Mouse (Mus musculus) liver, embryonic 14.5 days (tissue): ENCODE data around the gene Rnf180. TPM values are rescaled to one million over a fixed set of nuclear protein-coding genes. Genes with fewer than 3 reads are reported as not detected.

Source experiments
- ATAC-seq: fragments of 200-750 bp; cut with Nextera tagmentation; 2 replicates; pipeline ENCODE4 v1.8.0; 2017; ENCODE audit warnings: moderate number of reproducible peaks, mild to moderate bottlenecking, moderate library complexity; ENCODE audit not compliant: insufficient read depth
- DNase-seq, 3 experiments: peaks; one replicate each; pipeline ENCODE4 v3.0.0-alpha.2; 2012 to 2013; ENCODE audit warnings: low read depth in 3 of 3, low spot score in 3 of 3
- H3K27ac ChIP-seq: fragments of 300-500 bp; sonication (generic); 2 replicates; pipeline ENCODE4 v1.5.1; 2014; ENCODE audit warnings: moderate library complexity, mild to moderate bottlenecking, control low read depth, inconsistent platforms
- H3K27me3 ChIP-seq: fragments of 300-500 bp; sonication (generic); 2 replicates; pipeline ENCODE4 v1.6.1; 2014; ENCODE audit warnings: mild to moderate bottlenecking, low read length, moderate library complexity; ENCODE audit not compliant: control insufficient read depth, insufficient read depth
- H3K36me3 ChIP-seq: fragments of 300-500 bp; sonication (generic); replicated peaks from 2 replicates; pipeline ENCODE4 v1.6.1; 2014; ENCODE audit warnings: low read depth; ENCODE audit not compliant: control insufficient read depth, insufficient read depth
- H3K4me1 ChIP-seq, 2 experiments: fragments of 200-500 bp in 1 of 2; fragments of 300-500 bp in 1 of 2; sonication (generic) in 1 of 2; replicated peaks; 2 replicates each; pipeline ENCODE4 v1.6.1; 2012 to 2014; ENCODE audit warnings: antibody characterized with exemption in 1 of 2, inconsistent platforms in 1 of 2, low read length in 1 of 2; ENCODE audit not compliant: control insufficient read depth in 2 of 2, insufficient read depth in 2 of 2
- H3K4me2 ChIP-seq: fragments of 300-500 bp; sonication (generic); 2 replicates; pipeline ENCODE4 v1.6.1; 2014; ENCODE audit warnings: low read depth, mild to moderate bottlenecking, control low read depth, moderate library complexity
- H3K4me3 ChIP-seq, 2 experiments: fragments of 200-500 bp in 1 of 2; fragments of 300-500 bp in 1 of 2; sonication (generic) in 1 of 2; 2 replicates each; pipeline ENCODE4 v1.5.1; 2012 to 2014; ENCODE audit warnings: low read depth in 2 of 2, low read length in 2 of 2, mild to moderate bottlenecking in 2 of 2, control low read depth in 1 of 2, inconsistent platforms in 1 of 2, moderate library complexity in 1 of 2; ENCODE audit not compliant: insufficient read depth in 1 of 2
- H3K9ac ChIP-seq: fragments of 300-500 bp; sonication (generic); replicated peaks from 2 replicates; pipeline ENCODE4 v1.6.1; 2014; ENCODE audit warnings: mild to moderate bottlenecking, control low read depth, moderate library complexity
- H3K9me3 ChIP-seq: fragments of 300-500 bp; sonication (generic); 2 replicates; pipeline ENCODE4 v1.6.1; 2016; ENCODE audit warnings: low read length, mixed read lengths; ENCODE audit not compliant: control insufficient read depth
- CTCF ChIP-seq: IDR thresholded peaks from 2 replicates; pipeline ENCODE4 v1.5.1; 2016; ENCODE audit warnings: antibody characterized with exemption, low read depth, control low read depth
- EP300 ChIP-seq: IDR thresholded peaks from 2 replicates; pipeline ENCODE4 v1.6.1; 2016; ENCODE audit warnings: antibody characterized with exemption, low read depth
- WGBS: fragments of 180-500 bp; shearing (Covaris S2); extraction: QIAGEN DNeasy Blood & Tissue Kit; methylation state at CpG from one replicate; pipeline ENCODE4 v1.1.7; 2014; ENCODE audit not compliant: insufficient replicate concordance; 5-methylcytosine and 5-hydroxymethylcytosine counted together
- polyA plus RNA-seq, 2 experiments: library from polyadenylated mRNA; depleted of rRNA in 1 of 2; stranded (reverse) in 1 of 2; unstranded in 1 of 2; fragments of >200 nt; fragmentation: Nextera tagmentation in 1 of 2; extraction: Ambion mirVana in 1 of 2; gene quantifications; 2 replicates each; pipeline versions ENCODE4 v1.2.1 to v1.2.3; 2012 to 2014

The Rnf180 gene
- polyA plus RNA-seq, 2 experiments, result 0.35 to 0.39 TPM

GRCm38 (mm10) chr13:105130080-105130479, 164.5 kb downstream of the Rnf180 start:
- Histone ChIP-seq H3K9ac (no peak overlapping the region), H3K36me3 (no peaks in the 10 kb centered on the region), H3K27me3 (no peaks in the 10 kb centered on the region), H3K4me2 (no peak overlapping the region; the same call in 1 of the 2 replicates), H3K4me1 (peaks cover 0 to 9% of the 10 kb centered on the region in 2 experiments; a peak in 2 of 4 replicates), H3K9me3 (no peaks in the 10 kb centered on the region), H3K4me3 (no peak overlapping the region), H3K27ac (no peak overlapping the region)
- DNase-seq (peak in 2 of 3 experiments; percentile 42), ATAC-seq (peak; percentile 85)
- WGBS, result 25% methylated on average over 6 of the region's 6 CpGs
- TF ChIP-seq CTCF (no peak), EP300 (peak; percentile 64)

- no peak for ATAC-seq
- no peak overlapping the region for H3K9ac ChIP-seq
These were observed 172.5 kb downstream of the Rnf180 start for GRCm38 (mm10) chr13:105122092-105122491.

GRCm38 (mm10) chr13:105121617-105122016, 173.0 kb downstream of the Rnf180 start:
- no peak overlapping the region for H3K9ac ChIP-seq
- H3K27me3 ChIP-seq, result no peaks in the 10 kb centered on the region
- H3K9me3 ChIP-seq, result no peaks in the 10 kb centered on the region
- no peaks in the 10 kb centered on the region for H3K36me3 ChIP-seq
- ATAC-seq, result no peak
- no peak overlapping the region for H3K4me3 ChIP-seq
- H3K4me1 ChIP-seq, result no peaks in the 10 kb centered on the region
- no peak for TF ChIP-seq CTCF
- no peak for TF ChIP-seq EP300
- no peak overlapping the region for H3K27ac ChIP-seq
- H3K4me2 ChIP-seq, result no peak overlapping the region
- no peak for DNase-seq

More at GRCm38 (mm10) chr13:105122092-105122491, 172.5 kb downstream of the Rnf180 start:
- H3K27ac ChIP-seq, result no peak overlapping the region
- H3K9me3 ChIP-seq, result no peaks in the 10 kb centered on the region
- 76% methylated on average over 3 of the region's 3 CpGs for WGBS
- no peak for DNase-seq
- H3K4me1 ChIP-seq, result no peaks in the 10 kb centered on the region
- H3K36me3 ChIP-seq, result no peaks in the 10 kb centered on the region
- no peak overlapping the region for H3K4me2 ChIP-seq
- H3K27me3 ChIP-seq, result no peaks in the 10 kb centered on the region
- no peak overlapping the region for H3K4me3 ChIP-seq
- TF ChIP-seq CTCF (no peak), EP300 (no peak)

GRCm38 (mm10) chr13:105111599-105111998, 183.0 kb downstream of the Rnf180 start:
- H3K27ac ChIP-seq, result no peak overlapping the region
- TF ChIP-seq EP300 (no peak), CTCF (no peak)
- no peak overlapping the region; the same call in 1 of the 2 replicates for H3K4me2 ChIP-seq
- ATAC-seq (peak; percentile 72; the same call in 1 of the 2 replicates), DNase-seq (peak in 1 of 3 experiments; percentile 4)
- H3K4me1 ChIP-seq, result no peaks in the 10 kb centered on the region
- 31% methylated on average over 6 of the region's 6 CpGs for WGBS
- H3K27me3 ChIP-seq, result no peaks in the 10 kb centered on the region
- H3K9me3 ChIP-seq, result no peaks in the 10 kb centered on the region
- H3K9ac ChIP-seq, result no peak overlapping the region
- H3K36me3 ChIP-seq, result no peaks in the 10 kb centered on the region
- H3K4me3 ChIP-seq, result no peak overlapping the region

- H3K9me3 ChIP-seq, result no peaks in the 10 kb centered on the region
- H3K4me3 ChIP-seq, result no peak overlapping the region
- ATAC-seq, result peak; percentile 37; the same call in 1 of the 2 replicates
- 37% methylated on average over 2 of the region's 2 CpGs for WGBS
- H3K27ac ChIP-seq, result no peak overlapping the region
- H3K4me1 ChIP-seq, result 0 out of 4 replicates have a peak, but pooled peaks cover 0 to 5% of the 10 kb centered on the region in 2 experiments
- no peak overlapping the region for H3K9ac ChIP-seq
- H3K27me3 ChIP-seq, result no peaks in the 10 kb centered on the region
- no peak overlapping the region for H3K4me2 ChIP-seq
- DNase-seq, result no peak
- TF ChIP-seq EP300 (no peak), CTCF (no peak)
- no peaks in the 10 kb centered on the region for H3K36me3 ChIP-seq
These were observed 190.2 kb downstream of the Rnf180 start for GRCm38 (mm10) chr13:105104385-105104784.
